Mouse (Mus musculus): ENCODE measurements around the gene Washc3.

Gene Washc3

DNA sequence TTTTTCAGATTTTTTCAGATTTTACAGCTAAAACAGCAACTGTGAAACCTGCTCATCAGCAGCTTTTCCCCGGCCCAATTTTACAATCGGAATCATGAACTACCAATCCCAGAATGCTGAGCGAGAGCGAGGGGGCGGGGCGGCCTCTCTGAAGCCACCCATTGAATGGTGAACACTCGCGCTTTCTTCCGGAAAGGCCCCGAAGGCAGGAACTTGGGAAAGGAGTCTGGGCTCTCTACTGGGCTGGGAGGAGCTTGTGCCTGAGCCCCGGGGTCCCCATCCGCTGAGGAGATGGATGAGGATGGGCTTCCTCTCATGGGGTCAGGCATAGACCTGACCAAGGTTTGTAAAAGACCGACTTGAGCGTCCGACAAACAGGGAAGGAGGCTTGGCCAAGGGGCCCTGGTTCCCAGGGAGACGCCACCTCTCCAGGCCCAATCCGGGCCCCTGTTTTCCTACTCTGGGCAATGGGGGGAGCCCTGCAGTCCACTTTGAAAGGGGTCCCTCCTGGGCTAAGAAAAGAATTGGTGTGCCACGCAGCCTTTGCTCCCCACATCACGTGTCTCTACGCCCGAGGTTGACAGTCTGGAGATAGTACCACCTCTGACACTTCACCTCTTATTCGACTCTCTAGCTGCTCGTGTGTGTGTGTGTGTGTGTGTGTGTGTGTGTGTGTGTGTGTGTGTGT lies at the start of gene Washc3:
Washc3 (plus strand) TSS at position 143 of the 688 bp plus-strand sequence.
- peak; percentile 82 to 89 for DNase-seq

DNA sequence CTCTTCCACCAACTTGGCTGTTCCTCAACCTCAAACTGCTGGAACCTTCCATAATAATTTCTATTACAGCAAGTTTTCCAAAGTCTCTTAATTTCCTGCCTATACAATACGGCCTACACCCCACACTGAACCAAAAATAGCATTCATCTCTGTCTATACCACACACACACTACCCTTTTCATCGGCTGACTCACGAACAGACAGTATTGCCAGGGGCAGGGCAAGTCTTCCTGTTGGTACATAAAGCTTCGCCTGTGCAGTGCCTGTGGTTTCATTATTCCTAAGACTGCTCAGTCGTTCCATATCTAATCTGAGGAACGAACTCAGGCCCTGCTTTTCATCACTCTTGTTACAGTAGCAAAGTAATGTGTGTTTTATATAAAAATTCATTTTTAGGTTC lies 49.2 kb upstream of the Washc3 start:
- no peak for DNase-seq

DNA sequence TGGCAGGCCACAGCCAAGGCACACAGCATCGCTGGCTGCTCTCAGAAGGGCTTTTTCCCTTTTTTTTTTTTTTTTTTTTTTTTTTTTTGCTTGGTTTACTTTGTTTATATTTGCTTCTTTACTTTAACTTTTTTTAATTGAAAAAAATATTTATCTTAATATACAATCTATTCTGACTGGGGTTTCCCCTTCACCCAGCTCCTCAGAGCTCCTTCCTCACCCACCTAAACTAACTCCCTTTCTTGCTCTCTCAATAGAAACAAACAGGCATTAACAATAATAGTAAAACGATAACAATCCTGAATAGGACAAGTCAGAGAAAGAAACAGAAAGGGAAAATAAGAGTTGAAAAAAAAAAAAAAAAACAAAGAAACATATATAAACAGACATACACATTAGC lies 38.8 kb upstream of the Washc3 start:
- no peak for DNase-seq

DNA sequence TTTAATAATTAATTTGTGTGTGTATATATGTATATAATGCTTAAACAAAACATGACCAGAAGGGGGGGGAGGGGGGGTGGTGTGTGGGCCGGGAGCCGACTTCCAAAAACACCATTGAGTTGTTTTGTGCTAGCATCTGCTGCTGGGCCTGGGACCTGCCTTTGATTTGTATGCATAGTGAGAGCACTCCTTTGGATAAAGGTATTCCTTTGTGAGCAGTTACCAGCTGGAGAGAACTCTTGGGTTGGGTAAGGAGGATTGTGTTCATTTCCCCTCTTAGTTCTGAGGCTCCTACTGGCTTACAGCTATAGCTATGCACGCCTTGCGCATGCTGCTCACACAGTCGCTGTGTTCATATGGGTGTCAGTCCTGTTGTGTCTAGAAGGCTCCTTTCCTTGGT lies 38.2 kb upstream of the Washc3 start:
- no peak for DNase-seq

DNA sequence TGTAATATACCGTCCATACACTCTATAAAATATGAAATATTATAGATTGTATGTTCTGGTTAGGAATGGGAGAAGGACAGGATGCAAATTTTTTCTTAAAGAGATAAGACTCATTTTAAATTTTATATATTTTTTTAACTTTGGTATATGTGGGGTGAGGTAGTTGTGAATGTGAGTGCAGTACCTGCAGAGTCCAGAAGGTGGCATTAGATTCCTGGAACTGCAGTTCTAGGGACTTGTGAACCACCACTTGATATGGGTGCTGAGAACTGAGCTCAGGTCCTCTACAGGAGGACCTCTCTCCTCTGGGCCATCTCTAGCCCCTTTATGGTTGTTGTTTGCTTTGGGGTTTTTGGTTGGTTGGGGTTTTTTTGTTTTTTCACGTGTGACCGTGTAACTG lies 34.7 kb upstream of the Washc3 start:
- no peak for DNase-seq

DNA sequence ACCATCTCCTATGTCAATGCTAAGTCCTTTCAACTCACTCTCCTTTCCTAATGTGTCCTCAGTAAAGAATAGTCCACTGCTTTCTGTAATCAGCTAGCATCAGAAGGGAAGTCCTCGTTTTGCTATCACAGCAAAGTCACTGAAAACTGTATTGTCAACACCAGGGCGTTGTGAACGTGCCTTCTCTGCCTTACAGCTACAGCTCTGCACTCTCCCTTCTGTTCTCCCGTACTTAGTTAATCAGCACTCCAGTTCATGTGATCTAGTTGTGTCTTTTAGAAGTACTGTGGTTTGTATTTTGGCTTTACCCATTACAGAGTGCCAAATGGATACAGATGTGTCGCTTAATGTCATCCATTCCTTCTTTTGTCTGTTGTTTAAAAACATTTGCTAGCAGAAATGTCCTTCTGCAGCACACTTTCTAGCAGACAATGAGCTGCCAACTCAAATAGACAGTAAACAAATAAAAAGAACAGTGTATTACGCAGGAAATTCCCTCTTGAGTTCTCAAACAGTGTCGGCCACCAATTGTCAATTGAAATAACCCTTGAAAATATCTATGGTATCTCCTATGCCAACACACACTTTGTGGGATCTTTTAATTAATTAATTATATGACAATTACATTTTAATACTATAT lies 33.3 kb upstream of the Washc3 start:
- no peak for DNase-seq

DNA sequence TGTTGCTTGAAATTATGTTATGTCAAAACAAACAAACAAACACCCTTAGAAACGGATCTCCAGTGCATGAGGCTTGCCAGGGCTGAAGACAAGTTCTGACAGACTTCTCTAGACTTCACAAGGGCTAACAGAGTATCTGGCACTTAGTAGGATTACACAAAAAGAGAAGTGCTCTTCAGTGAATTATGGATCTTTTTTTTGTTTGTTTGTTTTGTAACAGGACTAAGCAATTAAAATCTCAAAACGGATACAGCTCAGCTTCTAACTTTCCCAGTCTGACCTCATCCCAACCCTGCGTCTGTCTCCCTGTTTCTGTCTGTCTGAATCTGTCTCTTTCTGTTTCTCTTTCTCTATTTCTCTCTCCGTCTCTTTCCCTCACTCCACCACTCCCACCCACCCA lies 352 bp upstream of the Washc3 start:
- no peak for DNase-seq

DNA sequence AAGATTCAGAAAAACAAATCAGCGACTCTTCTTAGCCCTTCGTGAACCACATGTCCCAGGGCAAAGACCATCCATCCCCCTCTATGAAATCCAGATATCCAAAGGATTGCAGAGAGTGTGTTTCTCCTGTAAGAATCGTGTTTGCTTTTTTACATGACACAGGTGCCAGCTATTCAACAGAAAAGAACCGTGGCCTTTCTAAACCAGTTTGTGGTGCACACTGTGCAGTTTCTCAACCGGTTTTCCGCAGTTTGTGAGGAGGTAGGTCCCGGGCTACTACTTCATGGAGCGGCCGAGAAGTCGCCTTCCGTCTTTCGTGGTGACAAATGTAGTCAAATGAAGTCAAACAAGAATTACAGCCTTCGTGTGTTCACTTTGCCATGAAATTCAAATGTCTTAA lies 757 bp downstream of the Washc3 start:
- DNase-seq = no peak

DNA sequence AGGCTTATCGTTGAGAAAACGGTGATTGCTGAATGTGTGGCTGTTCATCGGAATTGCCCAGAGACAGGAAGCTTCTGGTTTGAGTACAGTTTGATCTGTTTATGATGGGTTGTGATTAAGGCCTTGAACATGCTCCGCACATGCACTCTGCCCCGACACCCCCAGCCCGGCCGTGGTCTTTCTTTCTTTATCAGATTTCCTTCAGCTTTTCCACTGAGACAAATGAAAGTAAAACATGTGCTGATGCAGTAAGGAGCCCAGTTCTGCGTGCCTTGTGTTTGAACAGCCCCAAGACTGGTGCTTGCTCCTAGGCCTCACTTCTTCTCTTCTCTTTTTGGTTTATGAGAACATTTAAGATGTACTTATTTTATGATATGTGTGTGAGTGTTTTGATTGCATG lies 1.7 kb downstream of the Washc3 start:
- peak in 1 of 2 experiments; percentile 6 for DNase-seq

DNA sequence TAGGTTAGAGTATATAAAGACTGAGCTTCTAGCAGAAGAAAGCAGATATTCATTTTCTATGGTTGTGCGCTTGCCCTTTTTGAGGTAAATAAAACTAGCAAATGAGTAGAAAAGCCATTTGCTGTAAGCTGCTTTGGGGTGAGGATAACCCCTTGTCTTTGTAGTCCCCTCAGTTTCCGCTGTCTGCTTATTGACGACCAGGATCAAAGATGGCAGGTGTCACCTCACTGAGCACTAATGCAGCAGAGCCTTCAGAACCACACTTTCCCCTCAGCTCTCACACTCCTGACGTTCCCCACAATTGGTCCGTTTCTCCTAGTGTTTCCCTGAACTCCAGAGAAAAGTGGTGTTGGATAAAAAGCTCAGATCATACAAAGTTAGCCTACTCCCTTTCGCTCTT lies 2.3 kb downstream of the Washc3 start:
- peak; percentile 11 to 33 for DNase-seq

DNA sequence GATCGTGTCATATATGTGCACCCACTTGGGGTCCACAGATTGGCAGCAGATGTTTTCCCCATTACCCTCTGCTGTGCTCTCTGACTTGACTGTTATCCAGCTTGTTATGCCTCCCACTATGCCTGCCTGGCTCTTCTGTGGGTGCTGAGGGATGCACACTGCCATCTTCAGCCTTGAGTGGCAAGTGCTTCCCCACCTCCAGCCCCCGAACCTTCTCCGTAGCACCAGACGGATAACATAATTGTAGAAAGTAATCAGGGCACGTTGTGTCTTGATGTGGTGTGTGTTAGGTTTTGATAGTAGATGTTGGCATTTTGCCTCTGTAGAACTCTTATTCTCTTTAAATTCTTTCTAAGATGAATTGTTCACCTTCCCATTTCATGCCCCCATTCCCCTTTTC lies 11.8 kb downstream of the Washc3 start:
- DNase-seq = no peak

DNA sequence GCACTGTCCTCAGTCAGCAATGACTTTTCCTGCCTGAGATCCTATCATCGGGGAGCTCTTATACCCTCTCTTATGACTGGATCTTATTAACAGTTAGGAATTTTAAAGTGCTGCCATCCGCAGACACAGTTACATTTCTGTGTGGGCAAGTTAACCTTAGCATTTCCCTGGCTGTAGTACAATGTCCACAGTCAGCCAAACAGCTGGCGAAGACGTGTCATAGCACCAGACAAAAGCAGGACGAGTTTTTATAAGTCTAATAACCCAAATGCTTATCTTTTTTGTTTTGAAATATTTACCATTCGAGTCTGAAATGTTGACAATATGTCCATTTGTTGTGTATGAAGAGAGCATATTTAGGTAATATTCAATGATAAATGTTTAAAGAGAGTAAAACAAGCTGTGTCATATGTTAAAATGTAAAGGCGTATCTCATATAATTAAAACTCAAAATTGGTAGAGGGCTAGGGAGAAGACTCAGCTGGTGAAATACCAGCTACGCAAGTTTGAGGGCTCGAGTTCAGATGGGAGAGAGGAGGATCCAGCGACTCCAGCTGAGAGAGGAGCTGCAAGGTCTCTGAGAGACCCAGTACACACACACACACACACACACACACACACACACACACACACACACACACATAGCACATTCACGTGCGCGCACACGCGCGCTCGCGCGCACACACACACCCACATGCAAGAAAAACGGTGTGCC lies 14.1 kb downstream of the Washc3 start:
- no peak for DNase-seq

DNA sequence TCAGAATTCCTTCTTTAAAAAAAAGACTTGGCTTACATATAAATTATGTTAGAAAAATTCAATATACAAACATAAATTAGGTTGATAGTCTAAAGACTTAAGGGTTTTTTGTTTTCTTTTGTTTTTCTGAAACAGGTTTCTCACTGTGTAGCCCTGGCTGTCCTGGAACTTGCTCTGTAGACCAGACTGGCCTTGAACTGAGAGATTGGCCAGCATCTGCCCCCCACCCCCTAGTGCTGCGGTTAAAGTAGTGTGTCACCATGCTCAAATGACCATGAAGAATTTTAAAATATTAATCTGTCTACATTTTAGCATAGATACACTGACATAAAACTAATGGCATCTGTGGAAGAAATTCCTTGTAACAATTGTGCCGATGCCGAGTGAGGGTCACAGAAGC lies 17.3 kb downstream of the Washc3 start:
- DNase-seq = no peak

DNA sequence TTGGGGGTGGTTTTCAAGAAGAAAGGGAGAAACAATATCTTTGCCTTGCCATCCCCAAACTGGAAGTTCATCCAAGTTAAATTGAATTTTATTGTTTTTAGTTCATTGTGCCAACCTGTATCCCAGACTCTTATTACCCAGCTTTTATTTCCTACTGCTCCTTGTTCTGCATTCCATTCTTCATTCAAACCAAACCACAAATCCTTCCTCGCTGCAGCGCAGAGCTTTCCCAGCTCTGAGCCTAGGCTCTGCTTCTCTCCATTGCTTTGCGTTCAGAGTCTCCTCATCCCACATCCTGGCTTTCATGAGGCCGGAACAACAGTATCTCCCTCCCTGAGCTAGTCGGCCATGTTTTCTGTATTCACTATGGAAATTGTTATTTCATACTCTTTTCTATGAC lies 20.8 kb downstream of the Washc3 start:
- DNase-seq = no peak

DNA sequence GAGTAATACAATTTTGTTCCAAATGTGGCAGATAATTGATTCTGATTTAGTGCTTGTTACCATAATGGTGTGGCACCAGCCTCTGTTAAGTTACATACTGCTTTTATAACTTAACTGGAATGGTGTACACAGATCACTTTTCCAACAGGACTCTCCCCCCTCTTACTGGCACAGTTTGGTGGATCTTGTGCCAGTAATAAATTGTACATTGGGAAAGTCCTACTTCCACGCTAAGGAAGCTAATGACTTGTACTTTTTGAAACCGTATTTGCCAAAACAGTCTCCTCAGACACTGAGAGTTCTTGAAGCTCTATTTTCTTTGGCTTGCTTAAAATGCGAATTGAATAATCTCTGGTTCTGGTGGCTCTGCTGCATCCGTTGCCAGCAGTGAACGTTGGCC lies 24.5 kb downstream of the Washc3 start:
- DNase-seq = no peak

DNA sequence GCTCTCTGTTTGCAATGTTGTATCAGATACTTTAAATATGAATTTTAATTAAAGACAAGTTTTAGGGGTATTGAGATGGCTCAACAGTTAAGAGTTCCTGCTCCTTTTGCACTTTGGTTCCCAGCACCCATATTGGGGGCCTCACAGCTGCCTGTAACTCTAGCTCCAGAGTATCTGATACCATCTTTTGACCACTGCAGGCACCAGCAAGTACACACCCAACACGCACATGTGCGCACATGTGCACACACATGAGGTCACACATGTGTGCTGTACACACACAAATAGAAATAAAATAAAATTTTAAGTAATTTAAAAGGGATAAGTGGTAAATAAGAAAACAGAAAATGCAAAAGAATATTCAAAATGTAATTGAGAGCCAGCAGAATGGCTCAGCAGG lies 27.1 kb downstream of the Washc3 start:
- no peak for DNase-seq

DNA sequence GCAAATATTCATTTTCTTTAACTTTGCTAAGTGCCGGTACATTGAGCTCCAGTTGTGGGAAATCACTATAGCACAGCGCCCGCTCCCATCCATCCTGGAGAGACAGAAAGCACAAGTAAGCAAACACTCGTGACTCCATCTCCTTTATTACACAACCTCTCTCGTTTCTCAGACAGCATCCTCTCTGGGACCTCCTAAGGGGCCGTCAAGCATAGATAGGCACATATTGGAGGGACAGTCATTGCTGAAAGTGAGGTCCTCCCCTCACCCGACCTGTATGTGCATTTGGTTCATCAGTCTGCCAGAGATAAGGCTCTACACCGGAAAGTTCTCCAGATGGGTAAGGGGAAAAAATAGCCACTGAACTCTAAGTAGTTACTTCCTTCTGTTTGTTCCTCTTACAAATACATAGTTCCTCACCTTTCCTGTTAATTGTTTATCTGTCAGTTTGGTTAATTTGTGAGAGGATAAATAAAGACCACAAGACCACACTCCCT lies 27.7 kb downstream of the Washc3 start:
- no peak for DNase-seq

DNA sequence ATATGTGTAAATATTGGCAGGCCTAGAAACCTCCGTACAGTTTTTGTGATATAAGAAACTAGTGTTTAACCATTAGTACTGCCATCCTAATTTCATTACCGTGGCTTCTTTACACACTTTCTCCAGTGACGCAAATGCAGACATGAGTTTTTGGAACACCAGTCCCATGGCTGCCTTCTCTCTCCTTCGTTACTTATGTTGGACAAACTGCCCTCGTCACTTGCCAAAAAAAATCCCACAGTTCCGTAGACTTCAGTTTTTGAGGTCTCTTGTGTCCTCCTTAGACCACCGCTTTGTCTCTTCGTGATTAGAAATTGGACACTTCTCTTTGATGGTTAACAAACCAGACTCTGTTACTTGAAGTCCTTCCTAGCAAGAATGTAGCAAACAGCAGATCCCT lies 30.8 kb downstream of the Washc3 start:
- no peak for DNase-seq

DNA sequence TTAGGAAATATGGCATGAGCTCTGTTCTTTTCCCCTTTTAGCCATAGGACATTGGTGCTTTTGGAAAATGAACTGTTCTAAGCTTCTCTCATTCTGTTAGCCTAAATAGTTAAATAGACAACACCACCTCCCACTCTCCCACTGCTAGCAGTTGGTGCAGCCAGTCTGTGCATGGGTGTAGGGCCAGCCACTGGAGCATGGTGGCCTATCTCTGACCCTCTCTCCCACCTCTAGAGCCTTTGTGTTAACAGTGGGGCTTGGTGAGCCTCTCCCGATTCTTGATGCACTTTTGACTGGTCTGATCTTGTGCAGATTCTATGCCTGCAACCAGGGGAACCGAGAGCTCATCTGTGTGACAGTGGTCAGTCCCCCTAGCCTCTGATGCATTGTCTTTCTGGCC lies 31.9 kb downstream of the Washc3 start:
- DNase-seq = no peak

DNA sequence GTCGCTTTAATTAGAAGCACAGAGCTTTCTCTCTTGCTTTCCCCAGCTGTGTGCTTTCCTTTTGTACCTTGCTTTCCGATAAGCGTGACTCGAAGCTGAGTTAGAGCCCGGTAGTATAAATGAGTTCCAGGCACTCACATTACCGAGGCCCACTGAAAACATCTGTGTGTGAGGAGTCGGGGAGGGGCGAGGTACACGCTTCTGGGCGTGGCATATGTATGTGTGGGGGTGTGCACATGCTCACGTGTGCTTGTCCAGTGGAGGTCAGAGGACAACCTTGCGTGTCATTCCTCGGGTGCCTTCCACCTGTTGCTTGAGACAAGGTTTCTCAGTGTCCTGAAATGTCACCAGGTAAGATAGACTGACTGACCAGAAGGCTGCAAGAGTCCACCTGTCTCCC lies 43.8 kb downstream of the Washc3 start:
- no peak for DNase-seq

DNA sequence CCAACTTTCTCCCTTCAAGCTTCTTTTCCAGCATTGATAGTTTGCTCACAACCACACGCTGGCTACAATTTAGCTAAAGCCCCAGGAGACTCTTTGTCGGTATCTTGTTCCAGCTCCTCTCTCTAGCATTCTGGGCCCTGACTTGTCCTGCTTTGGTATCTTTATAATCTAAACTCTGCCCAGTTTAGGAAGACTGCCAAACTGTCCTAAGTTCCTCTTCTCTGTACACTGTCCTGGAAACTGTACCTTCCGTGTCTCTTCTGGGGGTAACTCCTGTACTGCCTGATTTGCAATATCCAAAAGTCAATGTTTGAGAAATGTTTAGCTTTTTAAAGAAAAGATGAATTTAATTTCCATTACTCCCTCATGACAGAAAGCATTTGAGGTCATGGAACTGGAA lies 49.4 kb downstream of the Washc3 start:
- no peak for DNase-seq

DNA sequence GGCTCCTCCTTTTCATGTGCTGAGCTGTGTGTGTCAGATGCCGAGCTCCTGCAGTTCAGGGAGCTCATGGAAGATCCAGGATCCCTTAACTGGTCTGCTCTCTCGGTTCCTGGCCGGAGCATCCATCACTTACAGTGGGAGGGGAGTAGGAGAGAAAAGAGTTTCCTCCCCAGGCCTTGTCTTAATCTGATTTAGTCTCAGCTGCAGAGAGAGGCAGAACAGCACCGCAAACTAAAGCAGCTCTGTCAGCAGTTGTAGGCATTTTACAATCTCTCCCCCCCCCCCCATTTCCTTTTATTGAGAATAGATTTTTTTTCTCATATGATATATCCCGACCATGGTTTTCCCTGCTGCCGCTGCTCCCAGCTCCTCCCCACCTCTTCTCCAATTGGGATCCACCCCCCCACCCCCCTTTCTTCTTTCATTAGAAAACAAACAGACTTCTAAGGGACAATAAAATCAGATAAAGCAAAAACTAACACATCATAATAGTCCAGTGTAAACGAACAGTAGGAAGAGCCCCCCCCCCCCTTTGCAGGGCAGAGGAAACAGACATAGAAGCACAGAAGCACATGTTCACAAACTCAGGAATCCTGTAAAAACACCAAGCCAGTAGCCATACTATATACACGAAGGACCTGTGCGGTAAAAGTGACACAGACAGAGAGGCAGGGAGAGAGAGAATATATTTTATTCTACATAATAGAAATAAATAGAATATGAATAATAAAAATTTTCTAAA lies 51.4 kb downstream of the Washc3 start:
- no peak for DNase-seq

DNA sequence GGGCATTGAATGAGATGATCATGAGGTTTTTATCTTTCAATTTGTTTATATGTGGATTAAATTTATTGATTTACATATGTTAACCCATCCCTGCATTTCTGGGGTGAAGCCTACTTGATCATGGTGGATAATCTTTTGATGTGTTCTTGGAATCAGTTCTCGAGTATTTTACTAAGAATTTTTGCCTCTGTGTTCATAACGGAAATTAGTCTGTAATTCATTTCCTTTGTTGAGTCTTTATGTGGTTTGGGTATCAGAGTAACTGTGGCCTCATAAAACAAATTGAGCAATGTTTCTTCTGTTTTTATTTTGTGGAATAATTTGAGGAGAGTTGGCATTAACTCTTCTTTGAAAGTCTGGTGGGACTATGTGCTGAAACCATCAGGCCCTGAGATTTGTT lies 54.7 kb downstream of the Washc3 start:
- DNase-seq = no peak
